In the genomic region with DNA sequence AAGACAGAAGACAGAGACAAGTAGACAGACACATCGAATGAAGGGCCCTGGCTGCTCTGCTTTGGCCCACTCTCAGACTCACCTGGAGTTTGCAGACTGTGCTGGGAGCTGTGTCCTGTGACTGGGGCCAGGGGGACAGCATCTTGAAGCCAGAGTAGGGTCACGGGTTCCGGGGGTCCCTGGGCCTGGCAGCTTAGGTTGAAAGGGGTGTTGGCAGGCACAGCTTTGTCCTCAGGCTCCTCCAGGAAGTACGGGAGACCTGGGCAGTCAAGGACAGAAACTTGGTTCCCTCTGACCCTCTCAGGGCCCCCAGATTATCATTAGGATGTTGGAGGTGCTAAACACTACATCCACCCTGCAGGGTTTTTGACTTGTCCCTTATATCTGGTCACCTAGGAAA, we compare ENCODE assay signal across 15 mouse cellular contexts. TPM values are rescaled to one million over a fixed set of nuclear protein-coding genes. Genes with fewer than 3 reads are reported as not detected.
"Had no signal": no experiment of that assay in that cellular context is flagged by ENCODE, and none has a peak within 500 bp of the region (broad histone marks: within the 10 kb centered on the region; RNA-seq: fewer than 3 reads in every experiment).

No protein-coding gene starts in this region.

- H3K9ac ChIP-seq: limb, embryonic 12.5 days; liver, embryonic 15.5 days; midbrain, embryonic 15.5 days; neural tube, embryonic 13.5 days had no signal

- H3K27ac ChIP-seq: limb, embryonic 12.5 days; liver, embryonic 15.5 days; midbrain, embryonic 15.5 days; neural tube, embryonic 13.5 days had no signal

- H3K36me3 ChIP-seq: liver, embryonic 15.5 days; midbrain, embryonic 15.5 days; neural tube, embryonic 13.5 days had no signal

- H3K27me3 ChIP-seq: limb, embryonic 12.5 days; midbrain, embryonic 15.5 days; neural tube, embryonic 13.5 days had no signal

- H3K4me2 ChIP-seq: limb, embryonic 12.5 days; liver, embryonic 15.5 days; midbrain, embryonic 15.5 days; neural tube, embryonic 13.5 days had no signal

- ATAC-seq: lung, postnatal 0 days; midbrain, embryonic 15.5 days had no signal

- H3K9me3 ChIP-seq: limb, embryonic 12.5 days; liver, embryonic 15.5 days; midbrain, embryonic 15.5 days; neural tube, embryonic 13.5 days had no signal

- H3K4me3 ChIP-seq: limb, embryonic 12.5 days; liver, embryonic 15.5 days; midbrain, embryonic 15.5 days; neural tube, embryonic 13.5 days had no signal

- DNase-seq: kidney, adult 8-10 months; kidney, postnatal 25 days; layer of hippocampus, adult 9-11 months; layer of hippocampus, postnatal 36 days; lung, adult 2 months; lung, postnatal 36 days; retina, postnatal 1 day; right cerebral cortex, postnatal 4 days; thymus, postnatal 36 days had no signal

RNA-seq across cellular contexts. Expression of a gene that starts 31.0 kb away (rescaled TPM):
- total RNA-seq: monocyte, adult 5-6 weeks had no signal
